Mouse (Mus musculus) thymus, adult 2 months (tissue): Measurements from ENCODE around the gene Itfg2.

Source experiments
- CTCF ChIP-seq: fragments of 200-500 bp; IDR thresholded peaks from 2 replicates; pipeline ENCODE4 v1.5.1; 2012; ENCODE audit warnings: mild to moderate bottlenecking, control low read depth, low read length, moderate library complexity, borderline replicate concordance; ENCODE audit not compliant: control insufficient read depth, poor library complexity, insufficient read depth; ENCODE audit errors: extremely low read depth
- POLR2A ChIP-seq: fragments of 200-500 bp; IDR thresholded peaks from 2 replicates; pipeline ENCODE4 v1.6.1; 2012; ENCODE audit warnings: mild to moderate bottlenecking, low read length, control low read depth, moderate library complexity; ENCODE audit not compliant: control insufficient read depth, poor library complexity, insufficient read depth; ENCODE audit errors: extremely low read depth

DNA sequence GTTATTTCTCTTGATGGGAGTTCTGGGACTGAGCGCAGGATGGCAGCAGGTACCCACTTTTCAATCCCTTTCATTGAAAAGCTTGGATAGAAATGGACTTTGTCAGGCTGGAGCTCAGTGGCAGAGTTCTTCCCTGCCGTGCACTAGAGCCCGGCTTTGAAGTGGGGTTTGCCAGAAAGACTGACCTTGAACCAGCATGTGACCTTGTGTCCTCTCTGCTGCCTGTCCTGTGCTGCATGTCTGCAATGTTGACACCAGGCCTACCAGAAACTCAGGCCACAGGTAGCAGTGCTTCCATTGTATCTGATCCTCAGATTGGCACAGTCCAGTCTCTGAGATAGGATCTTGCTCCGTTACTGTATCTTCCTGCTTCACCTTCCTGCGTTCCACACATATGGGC, 54.7 kb downstream of the Itfg2 start:
- TF ChIP-seq CTCF (no peak), POLR2A (no peak)
